Mouse (Mus musculus) cerebellum, adult 2 months (tissue): Measurements from ENCODE around the gene Mdm2. TPM values are rescaled to one million over a fixed set of nuclear protein-coding genes. Genes with fewer than 3 reads are reported as not detected.

Source experiments
- DNase-seq, 2 experiments: peaks; one replicate each; pipeline ENCODE4 v3.0.0; 2021
- H3K27ac ChIP-seq: fragments of 200-500 bp; 2 replicates; pipeline ENCODE4 v1.5.1; 2012; ENCODE audit warnings: low read length, control low read depth, inconsistent platforms; ENCODE audit not compliant: insufficient read depth
- H3K27me3 ChIP-seq: fragments of 200-500 bp; 2 replicates; pipeline ENCODE4 v1.6.1; 2012; ENCODE audit warnings: inconsistent platforms, mild to moderate bottlenecking, low read length, moderate library complexity; ENCODE audit not compliant: control insufficient read depth, insufficient read depth
- H3K4me1 ChIP-seq: fragments of 200-500 bp; 2 replicates; pipeline ENCODE4 v1.6.1; 2011; ENCODE audit warnings: low read length; ENCODE audit not compliant: control insufficient read depth, insufficient read depth
- H3K4me3 ChIP-seq: fragments of 200-500 bp; replicated peaks from 2 replicates; pipeline ENCODE3; 2011; ENCODE audit warnings: mild to moderate bottlenecking, low read depth, low read length, control low read depth; ENCODE audit not compliant: insufficient read depth
- CTCF ChIP-seq: fragments of 200-500 bp; IDR thresholded peaks from 2 replicates; pipeline ENCODE4 v1.5.1; 2011; ENCODE audit warnings: low read depth, mild to moderate bottlenecking, control low read depth, low read length, moderate library complexity, borderline replicate concordance; ENCODE audit not compliant: insufficient read depth
- POLR2A ChIP-seq: fragments of 200-500 bp; IDR thresholded peaks from 2 replicates; pipeline ENCODE4 v1.6.1; 2011; ENCODE audit warnings: low read length, control low read depth, borderline replicate concordance; ENCODE audit not compliant: insufficient read depth
- WGBS: fragments of 180-500 bp; shearing (Covaris S2); methylation state at CpG from one replicate; pipeline ENCODE4 v1.1.7; 2018; 5-methylcytosine and 5-hydroxymethylcytosine counted together
- polyA plus RNA-seq: library from polyadenylated mRNA; depleted of rRNA; stranded (reverse); fragments of >200 nt; gene quantifications from 2 replicates; pipeline ENCODE4 v1.2.3, GENCODE M21; 2012

Gene Mdm2
- polyA plus RNA-seq, 1 experiment, result 67.6 TPM

DNA sequence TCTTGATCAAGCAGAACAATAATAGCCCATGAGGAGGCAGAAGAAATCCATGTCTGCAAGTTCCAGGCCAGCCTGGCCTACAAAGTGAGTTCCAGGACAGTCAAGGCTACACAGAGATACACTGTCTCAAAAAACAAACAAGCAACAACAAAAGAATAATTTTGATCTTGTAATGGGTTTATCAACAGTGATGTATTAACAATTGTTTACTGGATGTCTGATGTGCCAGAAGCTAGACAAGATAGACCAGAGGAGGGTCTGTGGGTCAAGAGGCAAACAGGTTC, 45.7 kb downstream of the Mdm2 start:
- Histone ChIP-seq H3K27ac (no peak overlapping the region), H3K27me3 (no peaks in the 10 kb centered on the region), H3K4me1 (peaks cover 2% of the 10 kb centered on the region; the same call in 1 of the 2 replicates), H3K4me3 (no peak overlapping the region)
- no peak for DNase-seq
- TF ChIP-seq CTCF, result no peak
- TF ChIP-seq POLR2A, result no peak

DNA sequence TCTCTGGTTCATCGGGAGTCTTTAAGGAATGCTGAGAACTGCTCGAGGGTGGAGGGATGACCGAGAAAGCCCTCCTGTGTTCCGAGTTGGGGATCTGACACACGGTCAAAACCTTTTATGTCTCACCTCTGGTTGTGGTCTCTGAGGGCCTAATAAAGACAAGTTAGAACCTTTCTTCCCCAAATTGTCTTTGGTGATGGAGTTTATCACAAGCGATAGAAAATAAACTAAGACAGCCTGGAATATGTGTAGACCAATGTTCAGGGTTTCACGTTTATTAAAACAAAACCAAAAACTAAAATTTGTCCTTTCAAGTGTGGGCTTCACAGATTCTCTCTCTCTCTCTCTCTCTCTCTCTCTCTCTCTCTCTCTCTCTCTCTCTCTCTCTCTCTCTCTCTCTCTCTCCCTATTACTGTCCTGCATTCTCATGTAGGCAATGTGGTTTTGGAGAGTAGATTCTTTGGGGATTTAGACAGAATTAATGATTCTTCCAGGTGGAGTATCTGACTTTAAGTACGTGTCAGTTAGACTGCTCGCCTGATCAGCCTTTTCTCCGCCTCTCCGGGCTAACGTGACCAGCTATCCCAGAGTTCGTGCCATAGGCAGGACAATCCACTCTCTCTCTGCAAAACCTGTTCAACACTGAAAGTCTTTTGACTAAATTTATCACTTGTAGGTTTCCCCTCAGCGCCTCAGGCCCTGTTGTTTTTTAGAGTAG, 46.2 kb downstream of the Mdm2 start:
- WGBS, result 65% methylated on average over 14 of the region's 14 CpGs
- Histone ChIP-seq H3K4me1 (peaks cover 2% of the 10 kb centered on the region; the same call in 1 of the 2 replicates), H3K27ac (no peak overlapping the region), H3K27me3 (no peaks in the 10 kb centered on the region), H3K4me3 (no peak overlapping the region)
- TF ChIP-seq POLR2A, result no peak
- TF ChIP-seq CTCF, result no peak
- no peak for DNase-seq

DNA sequence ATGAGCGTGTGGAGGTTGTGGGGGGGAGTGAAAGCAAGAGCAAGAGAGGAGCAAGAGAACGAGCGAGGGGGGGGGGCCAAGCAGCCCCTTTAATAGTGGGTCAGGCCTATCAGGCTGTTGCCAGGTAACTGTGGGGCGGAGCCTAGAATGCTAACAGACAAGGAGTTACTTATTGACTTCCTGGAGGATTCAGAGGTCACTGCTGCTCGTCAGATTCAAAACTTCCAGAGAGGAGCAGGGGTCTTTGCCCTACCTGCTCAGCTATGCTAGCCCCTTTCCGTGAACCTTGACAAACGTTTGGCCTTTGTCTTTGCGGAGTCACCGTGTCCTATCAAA, 46.7 kb downstream of the Mdm2 start:
- peaks cover 2% of the 10 kb centered on the region; the same call in 1 of the 2 replicates for H3K4me1 ChIP-seq
- TF ChIP-seq CTCF, result no peak
- TF ChIP-seq POLR2A, result no peak
- H3K27ac ChIP-seq, result no peak overlapping the region
- no peak overlapping the region for H3K4me3 ChIP-seq
- DNase-seq, result no peak
- H3K27me3 ChIP-seq, result no peaks in the 10 kb centered on the region
- WGBS, result 31% methylated on average over 9 of the region's 9 CpGs

DNA sequence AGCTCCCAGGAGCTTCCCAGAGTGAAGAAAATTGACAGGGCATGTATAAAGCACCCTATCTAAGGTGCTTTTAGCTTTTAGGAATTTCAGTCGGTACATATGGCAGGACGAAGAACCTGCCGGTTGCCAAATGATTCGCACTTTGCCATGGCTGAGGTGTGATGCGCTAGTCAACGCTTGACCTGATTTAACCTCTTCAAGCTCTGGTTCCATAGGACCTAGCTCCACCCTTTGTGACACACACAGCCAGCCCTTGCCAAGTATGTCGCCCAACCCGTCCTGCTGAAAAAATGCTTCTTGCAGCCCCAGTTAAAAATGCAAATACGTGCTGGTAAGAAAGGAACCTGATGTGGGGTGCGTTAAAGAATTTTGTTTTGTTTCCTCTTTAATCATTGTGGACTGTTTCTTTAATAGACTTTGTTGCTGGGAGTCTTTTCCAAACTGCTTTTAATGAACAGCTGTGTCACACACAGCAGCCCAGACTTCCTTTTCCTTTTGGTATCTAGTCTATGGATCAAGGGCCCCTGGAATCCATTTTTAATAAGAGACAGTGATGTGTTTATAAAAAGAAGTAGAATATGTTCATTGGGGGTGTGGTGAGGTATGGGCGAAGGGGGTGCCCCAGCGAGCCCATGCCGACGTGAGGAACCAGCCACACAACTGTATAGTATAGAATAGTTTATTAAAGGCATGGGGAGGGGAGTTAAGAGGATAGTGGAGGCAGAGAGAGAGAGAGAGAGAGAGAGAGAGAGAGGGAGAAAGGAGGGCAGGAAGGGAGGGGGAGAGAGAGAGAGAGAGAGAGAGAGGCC, 47.3 kb downstream of the Mdm2 start:
- H3K27ac ChIP-seq, result no peak overlapping the region
- no peaks in the 10 kb centered on the region for H3K27me3 ChIP-seq
- peaks cover 2% of the 10 kb centered on the region; the same call in 1 of the 2 replicates for H3K4me1 ChIP-seq
- 63% methylated on average over 14 of the region's 14 CpGs for WGBS
- DNase-seq, result no peak
- TF ChIP-seq CTCF (no peak), POLR2A (no peak)
- H3K4me3 ChIP-seq, result no peak overlapping the region

- Histone ChIP-seq H3K4me3 (no peak overlapping the region), H3K4me1 (peaks cover 2% of the 10 kb centered on the region; the same call in 1 of the 2 replicates), H3K27ac (no peak overlapping the region), H3K27me3 (no peaks in the 10 kb centered on the region)
- no peak for DNase-seq
- no peak for TF ChIP-seq CTCF
- no peak for TF ChIP-seq POLR2A
- 79% methylated on average over 15 of the region's 15 CpGs for WGBS
Observed at GRCm38 (mm10) chr10:117662316-117663055, 48.1 kb downstream of the Mdm2 start.

- Histone ChIP-seq H3K27me3 (no peaks in the 10 kb centered on the region), H3K27ac (no peak overlapping the region), H3K4me3 (no peak overlapping the region), H3K4me1 (peaks cover 2% of the 10 kb centered on the region; the same call in 1 of the 2 replicates)
- WGBS, result 60% methylated on average over 11 of the region's 11 CpGs
- TF ChIP-seq CTCF, result no peak
- no peak for TF ChIP-seq POLR2A
- DNase-seq, result no peak
Observed at GRCm38 (mm10) chr10:117659819-117660218, 50.7 kb downstream of the Mdm2 start.

DNA sequence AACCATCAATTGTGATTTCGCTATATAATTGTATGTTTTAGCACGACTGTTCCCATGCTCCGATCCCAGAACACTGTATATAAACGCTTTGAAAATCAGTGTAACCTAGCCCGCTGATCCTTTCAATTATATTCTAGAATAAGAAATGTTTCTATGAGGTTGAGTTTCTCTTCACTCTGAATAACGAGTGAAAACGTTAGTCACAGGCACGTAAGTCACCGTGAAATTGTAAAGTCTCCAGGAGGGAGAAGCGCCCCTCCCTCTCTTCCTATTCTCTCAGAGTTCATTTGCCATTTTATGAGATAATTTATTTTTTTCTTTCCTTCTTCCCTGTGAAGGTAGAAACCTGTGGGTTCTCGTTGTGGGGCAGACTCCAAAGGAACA, 51.1 kb downstream of the Mdm2 start:
- TF ChIP-seq CTCF (no peak), POLR2A (no peak)
- no peak for DNase-seq

More for the DNA sequence above, 51.1 kb downstream of the Mdm2 start:
- WGBS, result 53% methylated on average over 11 of the region's 11 CpGs
- no peak overlapping the region for H3K4me3 ChIP-seq
- H3K27ac ChIP-seq, result no peak overlapping the region
- H3K4me1 ChIP-seq, result peaks cover 2% of the 10 kb centered on the region; the same call in 1 of the 2 replicates
- no peaks in the 10 kb centered on the region for H3K27me3 ChIP-seq
